Mouse (Mus musculus): ENCODE data around the gene Tnks2.
"Not testable (repeated sequence)": the region's sequence is repeated elsewhere in the genome, so short reads cannot be mapped to it uniquely, and the experiment has no call there.

The Tnks2 gene

DNA sequence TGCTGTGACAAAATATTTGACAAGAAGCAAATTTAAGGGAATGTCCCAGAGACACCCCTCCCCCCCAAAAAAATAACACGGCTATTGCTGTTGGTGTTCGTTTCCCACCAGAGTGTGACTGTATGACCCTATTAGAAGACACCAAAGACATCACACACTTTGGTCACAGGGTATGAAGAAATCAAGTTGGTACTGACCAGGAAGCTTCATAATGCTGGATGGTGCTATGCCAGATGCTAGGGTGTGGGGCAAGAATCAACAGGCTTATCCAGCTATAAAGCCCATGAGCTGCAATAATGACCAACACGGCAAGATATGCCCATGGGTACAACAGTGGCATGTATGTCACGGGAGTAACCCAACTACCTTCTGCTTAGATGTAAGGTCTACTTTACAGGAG, 11.3 kb upstream of the Tnks2 start:
- DNase-seq (ENCODE audit: extremely low read depth, low read depth): no peak

DNA sequence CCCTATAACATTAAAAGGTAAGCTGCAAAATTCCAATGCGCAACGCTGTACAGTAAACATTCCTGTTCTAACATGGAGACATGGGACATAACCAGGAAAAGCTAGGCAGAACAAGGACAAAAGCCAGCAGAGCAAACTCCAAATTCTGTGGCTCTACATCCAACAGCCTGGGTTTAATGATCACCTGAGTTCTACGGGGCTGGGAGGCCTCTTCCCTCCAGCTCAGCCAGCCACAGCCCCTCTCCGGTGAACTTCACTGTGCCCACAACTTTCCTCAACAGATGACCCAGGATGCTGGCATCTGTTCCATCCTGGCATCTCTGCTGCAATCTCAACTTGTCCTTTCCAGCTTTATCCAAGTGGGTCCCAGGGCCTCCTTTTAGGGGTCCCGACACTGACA, 6.4 kb upstream of the Tnks2 start:
- DNase-seq (ENCODE audit: extremely low read depth, low read depth): no peak

DNA sequence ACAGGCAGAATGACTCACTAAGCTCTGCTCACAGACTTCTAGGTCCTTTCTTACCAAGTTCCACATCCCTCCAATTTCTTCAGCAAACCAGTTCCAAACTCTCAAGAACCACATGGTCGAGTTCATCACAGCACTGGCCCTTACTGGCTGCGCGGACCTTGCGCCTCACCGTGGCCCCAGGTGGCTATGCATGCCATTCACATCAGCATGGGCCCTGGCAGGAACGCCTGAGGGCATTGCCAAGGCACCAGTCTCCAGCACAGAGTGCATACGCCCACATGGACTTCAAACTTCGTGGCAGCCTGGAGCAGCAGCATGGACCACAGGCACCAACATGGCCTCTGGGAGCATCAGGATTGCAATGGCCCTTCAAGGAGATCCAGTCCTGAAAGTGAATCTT, 5.7 kb upstream of the Tnks2 start:
- DNase-seq (ENCODE audit: extremely low read depth, low read depth): no peak

DNA sequence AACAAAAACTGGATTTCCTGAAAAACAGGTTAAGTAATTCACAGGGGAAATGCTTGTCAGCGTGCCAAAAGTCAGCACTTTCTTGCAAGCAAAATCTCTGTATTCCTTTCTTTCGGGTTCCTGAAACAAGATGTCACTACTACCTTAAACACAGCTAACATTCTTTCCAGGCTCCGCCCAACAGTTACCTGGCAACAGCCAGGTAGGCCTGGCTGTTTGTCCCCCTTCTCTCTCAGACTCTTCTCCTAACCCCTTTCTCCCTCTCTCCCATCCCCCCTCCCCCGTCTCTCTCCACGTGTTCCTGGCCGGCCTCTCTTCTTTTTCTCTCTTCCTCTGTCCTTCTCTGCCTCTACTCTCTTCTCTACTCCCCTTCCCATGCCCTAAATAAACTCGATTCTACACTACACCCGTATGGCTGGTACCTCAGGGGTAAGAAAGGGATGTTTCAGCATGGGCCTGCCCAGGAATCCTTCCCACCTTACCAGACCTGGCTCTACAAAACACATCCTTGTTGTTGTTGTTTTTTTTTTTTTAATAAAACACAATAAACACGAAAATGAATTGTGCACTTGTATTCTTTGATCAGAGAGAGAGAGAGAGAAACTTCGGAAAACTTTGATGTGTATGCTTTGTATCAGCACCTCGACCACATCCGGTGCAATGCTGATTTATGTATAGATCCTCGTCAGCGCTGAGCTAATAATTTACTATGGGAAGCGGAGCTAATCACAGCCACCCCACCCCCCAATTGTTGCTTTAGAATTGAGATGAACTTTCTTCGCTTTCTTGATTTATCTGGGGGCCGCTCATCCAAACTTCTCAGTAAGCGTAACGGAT, 863 bp upstream of the Tnks2 start:
- no peak for DNase-seq (ENCODE audit: extremely low read depth, low read depth)

DNA sequence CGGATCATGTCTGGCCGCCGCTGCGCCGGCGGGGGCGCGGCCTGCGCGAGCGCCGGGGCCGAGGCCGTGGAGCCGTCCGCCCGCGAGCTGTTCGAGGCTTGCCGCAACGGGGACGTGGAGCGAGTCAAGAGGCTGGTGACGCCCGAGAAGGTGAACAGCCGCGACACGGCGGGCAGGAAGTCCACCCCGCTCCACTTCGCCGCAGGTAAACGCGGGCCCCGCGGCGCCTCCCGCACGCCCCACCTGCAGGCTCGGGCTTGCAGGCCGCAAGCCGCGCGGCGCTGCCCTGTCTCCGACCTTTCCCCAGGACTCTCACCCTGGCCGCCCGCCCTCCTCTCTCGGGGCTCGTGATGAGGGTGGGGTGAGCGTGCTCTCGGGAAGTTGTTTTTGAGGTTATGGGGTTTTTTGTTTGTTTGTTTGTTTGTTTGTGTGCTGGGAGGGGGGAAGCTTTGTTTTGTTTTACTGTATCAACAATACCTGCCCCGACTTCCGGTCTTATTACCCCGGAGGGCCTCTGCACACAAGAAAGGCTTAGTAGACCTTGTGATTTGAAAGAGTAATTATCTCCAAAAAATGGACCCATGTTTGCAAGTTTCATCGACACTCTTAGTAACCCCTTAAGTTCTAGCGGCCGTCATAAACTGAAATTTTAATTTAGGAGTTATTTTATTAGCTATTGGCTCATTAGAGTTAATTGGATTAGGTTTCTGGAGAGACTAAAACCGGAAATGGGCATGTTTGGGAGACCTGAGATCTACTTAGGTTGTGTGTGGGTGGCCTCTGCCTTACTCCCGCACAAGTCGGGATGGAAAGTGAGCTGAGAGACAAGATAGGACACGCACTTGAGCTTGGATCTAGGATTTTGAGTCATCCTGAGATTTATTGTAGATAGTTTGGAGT, 750 bp downstream of the Tnks2 start:
- peak; percentile 59 for DNase-seq (ENCODE audit: extremely low read depth, low read depth)

DNA sequence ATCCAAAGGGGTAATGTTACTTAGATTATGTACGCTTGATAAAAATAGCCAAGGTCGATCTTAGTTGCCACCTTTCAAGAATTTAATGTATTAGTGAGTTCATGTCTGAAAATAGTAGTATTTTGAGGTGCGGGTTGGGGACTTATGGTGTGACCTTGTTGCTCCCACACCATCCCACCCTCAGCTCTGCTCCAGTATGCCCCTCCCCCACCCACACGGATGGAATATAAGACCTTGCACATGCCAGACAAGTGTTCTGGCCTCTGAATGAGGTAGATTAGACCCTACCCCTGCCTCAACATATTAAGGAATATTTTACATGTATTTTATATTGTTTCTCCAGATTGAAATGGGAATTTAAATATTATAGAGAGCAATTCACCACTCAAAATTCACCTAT, 2.0 kb downstream of the Tnks2 start:
- DNase-seq (ENCODE audit: extremely low read depth, low read depth): no peak

DNA sequence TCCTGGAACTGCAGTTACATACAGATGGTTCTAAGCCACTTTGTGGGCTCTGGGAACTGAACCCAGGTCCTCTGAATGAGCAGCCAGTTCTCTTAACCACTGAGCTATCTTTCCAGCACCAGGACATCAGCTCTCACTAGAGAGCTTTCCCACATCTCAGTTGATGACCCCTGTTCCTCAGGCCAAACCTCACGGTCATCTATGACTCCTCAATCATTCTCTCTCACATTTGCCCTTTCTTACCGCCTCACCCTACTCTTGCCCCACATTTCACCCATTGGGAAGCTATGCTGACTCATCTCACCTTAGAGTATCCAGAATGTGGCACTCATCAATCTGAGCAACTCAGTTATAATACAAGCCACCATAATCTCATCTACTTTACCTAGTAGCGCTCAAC, 6.3 kb downstream of the Tnks2 start:
- no peak for DNase-seq (ENCODE audit: extremely low read depth, low read depth)

DNA sequence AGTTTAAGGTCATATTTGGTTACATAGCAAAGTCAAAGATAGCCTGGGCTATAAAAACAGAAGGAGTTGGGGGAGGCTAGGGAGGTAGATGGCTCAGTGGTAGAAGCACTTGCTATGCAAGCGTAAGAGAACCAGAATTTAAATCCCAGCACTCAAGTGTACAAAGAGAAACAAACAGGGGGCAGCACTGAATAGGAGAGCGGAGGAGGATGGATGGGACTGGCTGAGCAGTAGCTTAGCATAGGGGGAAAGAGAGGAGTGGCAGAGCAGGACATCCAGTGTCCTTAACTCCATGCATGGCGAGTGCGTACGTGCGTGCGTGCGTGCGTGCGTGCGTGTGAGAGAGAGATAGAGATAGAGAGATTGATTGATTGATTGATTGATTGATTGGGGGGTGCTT, 9.8 kb downstream of the Tnks2 start:
- DNase-seq (ENCODE audit: extremely low read depth, low read depth): no peak

DNA sequence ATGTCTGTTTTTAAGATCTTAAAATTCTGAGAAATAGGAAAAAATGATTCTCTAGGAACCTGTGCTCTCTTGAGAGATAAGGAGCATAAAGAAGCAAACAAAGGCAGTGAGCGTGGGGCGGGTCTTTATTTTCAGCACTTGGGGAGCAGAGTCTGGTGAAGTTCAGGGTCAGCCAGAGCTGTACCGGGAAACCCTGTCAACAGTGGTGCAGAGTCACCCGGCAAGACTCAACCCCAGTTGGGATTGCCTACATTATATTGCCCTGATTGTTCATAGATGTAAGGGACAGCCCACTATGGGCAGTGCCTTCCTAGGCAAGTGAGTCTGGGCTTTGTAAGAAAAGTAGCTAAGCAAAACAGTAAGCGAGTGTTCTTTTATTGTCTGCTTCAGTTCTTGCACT, 11.9 kb downstream of the Tnks2 start:
- no peak for DNase-seq (ENCODE audit: extremely low read depth, low read depth)

DNA sequence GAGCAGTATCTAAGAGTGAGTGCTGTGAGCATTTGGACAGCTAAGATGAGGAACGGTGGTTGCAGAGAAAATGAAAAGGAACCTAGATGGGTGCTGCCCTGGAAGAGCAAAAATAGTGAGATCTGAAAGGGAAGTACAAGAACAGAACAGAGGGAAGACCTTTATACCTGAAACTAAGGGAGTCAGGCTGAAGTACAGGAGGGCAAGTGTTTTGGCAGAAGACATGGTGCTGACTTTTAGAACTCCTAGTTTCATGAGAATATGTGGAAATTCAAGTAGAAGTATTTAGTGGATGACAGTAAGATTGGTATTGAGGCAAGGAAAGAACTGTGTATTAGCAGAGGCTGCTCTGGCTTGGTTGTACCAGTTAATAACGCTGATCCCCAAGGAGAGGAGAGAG, 19.8 kb downstream of the Tnks2 start:
- DNase-seq (ENCODE audit: extremely low read depth, low read depth): no peak

DNA sequence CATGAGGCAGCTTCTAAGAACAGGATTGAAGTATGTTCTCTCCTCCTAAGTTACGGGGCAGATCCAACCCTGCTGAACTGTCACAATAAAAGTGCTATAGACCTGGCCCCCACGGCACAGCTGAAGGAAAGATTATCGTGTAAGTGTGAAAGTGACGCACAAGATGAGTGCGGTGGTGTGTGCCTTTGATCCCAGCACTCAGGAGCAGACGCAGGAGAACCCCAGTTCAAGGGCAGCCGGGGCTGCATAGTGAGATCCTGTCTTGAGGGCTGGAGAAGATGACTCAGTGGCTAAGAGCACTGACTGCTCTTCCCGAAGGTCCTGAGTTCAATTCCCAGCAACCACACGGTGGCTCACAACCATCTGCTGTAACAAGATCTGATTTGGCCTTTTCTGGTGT, 23.8 kb downstream of the Tnks2 start:
- no peak for DNase-seq (ENCODE audit: extremely low read depth, low read depth)

DNA sequence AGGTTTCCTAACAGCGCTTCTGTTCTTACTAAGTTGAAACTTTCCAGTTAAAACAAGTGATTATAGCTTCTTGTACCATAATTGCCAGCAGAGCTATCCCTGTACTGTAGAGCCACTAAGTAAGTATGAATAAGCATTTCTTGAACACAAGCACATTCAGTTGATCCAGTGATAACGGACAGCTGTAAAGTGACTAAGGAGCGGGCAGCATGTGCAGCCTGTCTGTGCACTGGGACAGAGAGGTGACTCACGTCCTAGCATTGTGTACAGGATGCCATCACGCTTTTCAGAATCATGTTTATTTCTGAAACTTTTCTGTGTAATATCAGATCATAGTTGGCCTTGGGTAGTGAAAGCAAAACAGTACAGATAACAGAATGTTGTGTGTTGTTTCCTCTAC, 26.4 kb downstream of the Tnks2 start:
- no peak for DNase-seq (ENCODE audit: extremely low read depth, low read depth)

DNA sequence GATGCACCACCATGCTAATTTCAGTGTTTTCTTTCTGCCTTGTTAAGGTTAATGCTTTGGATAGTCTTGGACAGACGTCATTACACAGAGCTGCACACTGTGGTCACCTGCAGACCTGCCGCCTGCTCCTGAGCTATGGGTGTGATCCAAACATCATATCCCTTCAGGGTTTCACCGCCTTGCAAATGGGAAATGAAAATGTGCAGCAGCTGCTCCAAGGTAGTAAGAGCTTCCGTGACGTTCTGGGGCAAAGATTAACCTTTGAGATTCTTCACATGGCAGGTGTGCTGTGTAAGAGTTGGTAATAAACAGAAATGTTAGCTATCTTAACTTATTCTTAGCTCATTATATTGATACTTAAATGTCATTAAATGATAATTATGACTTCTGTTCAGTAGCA, 31.9 kb downstream of the Tnks2 start:
- no peak for DNase-seq (ENCODE audit: extremely low read depth, low read depth)

DNA sequence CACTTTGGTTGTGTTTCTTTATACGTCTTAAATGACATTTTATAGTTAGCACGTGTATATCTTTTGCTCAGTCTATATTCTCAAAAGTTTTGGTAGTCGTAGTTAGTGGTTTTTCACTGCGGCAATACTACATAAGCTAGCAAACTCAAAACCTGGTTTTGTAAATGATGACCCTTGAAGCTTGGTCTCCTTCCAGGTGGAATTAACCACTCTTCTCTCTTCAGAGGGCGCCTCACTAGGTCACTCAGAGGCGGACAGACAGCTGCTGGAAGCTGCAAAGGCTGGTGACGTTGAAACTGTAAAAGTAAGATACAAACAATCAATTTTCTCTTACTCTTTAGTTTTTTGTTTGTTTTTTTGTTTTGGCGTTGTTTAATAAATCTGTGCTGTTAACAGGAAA, 33.4 kb downstream of the Tnks2 start:
- no peak for DNase-seq (ENCODE audit: extremely low read depth, low read depth)

DNA sequence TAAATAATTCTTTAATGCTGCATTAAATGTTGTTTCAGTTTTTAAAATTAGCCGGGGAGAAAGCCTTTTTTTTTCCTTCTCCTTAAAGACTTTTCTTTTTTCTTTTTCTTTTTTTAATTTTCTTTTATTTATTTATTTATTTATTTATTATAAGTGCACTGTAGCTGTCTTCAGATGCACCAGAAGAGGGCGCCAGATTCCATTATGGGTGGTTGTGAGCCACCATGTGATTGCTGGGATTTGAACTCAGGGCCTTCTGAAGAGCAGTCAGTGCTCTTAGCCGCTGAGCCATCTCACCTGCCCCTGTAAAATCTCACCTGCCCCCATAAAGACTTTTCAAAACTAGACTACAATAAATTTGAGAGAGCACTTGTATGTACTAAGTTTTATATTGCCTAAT, 34.6 kb downstream of the Tnks2 start:
- not testable (repeated sequence) for DNase-seq (ENCODE audit: extremely low read depth, low read depth)

DNA sequence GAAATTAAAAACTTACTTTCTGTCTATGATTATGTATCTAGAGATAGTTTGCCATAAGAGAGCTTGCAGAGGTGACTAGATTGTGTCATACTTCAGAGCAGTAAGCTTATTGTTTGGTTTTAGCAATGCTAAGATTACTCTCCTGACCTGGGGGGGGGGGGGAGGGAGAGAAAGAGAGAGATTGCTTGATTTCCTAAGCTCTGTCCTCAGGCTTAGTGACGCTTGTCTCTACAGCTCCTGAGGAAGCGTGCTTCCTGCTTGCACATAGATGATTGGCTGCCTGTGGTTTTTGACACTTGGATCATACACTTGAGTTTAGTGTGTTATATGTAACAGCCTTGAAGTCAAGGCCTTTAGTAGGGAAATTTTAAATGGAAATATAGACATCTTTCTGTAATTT, 40.6 kb downstream of the Tnks2 start:
- no peak for DNase-seq (ENCODE audit: extremely low read depth, low read depth)

DNA sequence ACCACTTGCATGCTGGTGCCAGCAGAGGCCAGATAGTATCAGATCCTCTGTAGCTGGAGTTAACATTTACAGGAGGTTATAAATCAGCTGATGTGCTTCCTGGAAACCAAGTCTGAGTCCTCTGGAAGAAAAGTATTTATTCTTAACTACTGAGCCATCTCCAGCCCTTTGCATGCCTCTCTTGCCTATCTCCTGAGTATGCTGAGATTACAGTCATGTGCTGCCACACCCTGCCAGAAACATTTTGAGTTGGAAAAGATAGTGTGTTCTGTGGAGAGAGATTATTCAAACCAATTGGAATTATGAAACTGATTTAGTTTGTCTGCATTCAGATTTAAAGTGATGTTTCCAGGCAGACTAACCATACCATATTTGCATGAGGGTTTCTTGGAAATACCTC, 43.3 kb downstream of the Tnks2 start:
- DNase-seq (ENCODE audit: extremely low read depth, low read depth): no peak

DNA sequence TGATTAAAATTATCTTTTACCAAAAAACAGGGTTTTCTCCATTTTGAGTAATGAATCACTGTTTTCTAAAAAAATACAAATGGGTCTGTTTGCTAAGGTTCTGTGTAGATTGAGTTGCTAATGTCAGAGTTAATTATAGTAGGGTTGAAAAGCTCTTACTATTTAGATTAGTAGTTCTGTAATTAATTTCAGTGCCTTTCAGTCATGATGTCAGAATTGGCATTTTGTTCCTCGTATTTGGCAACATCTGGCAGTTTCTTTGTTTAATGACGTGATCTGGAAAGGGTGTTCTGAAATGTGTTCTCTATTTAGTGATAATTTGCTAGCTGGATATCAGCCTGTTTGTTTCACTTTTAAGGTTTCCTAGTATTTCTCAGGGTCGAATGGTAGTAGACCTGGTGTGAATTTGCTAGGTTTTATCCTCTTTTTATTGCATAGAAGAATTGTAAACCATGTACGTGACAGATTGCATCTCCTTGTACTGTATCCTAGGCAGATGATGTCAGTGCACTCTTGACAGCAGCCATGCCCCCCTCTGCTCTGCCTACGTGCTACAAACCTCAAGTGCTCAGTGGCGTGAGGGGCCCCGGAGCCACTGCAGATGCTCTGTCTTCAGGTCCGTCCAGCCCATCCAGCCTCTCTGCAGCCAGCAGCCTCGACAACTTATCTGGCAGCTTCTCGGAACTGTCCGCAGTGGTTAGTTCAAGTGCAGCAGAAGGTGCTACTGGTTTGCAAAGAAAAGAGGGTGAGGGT, 44.9 kb downstream of the Tnks2 start:
- DNase-seq (ENCODE audit: extremely low read depth, low read depth): no peak

DNA sequence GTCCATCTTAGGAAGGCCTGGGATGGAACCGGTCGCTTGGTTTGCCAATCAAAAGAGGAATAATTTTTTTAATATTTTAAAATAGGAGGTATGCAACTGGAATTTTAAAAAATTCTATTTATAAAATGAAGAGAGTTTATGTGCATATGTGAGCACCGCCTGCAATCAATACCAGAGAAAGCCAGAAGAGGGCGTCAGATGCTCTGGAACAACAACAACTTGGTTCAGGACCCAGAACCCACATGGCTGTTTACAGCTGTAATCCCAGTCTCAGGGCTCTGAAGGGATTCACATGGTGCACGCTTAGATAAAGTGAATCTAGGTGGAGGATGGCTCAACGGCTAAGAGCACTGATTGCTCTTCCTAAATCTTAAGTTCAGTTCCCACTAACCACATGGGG, 49.1 kb downstream of the Tnks2 start:
- DNase-seq (ENCODE audit: extremely low read depth, low read depth): peak; percentile 31

DNA sequence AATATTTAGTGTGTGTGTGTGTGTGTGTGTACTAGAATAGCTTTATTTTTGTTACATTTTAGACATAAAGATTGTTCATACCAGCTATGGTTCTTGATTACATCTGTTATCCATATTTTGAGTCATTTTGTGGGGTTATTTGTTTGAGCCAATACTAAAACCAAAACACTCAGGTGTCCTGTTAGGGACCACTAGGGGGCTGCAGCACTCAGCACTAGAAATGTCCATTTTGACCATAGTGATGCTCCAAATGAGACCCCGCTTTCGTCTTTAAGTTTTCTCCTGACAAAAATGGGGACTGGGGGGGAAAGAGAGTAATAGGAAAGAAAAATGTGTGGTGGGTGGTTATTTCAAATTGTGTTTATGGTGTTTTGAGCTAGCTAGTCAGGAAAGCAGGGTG, 52.3 kb downstream of the Tnks2 start:
- no peak for DNase-seq (ENCODE audit: extremely low read depth, low read depth)

DNA sequence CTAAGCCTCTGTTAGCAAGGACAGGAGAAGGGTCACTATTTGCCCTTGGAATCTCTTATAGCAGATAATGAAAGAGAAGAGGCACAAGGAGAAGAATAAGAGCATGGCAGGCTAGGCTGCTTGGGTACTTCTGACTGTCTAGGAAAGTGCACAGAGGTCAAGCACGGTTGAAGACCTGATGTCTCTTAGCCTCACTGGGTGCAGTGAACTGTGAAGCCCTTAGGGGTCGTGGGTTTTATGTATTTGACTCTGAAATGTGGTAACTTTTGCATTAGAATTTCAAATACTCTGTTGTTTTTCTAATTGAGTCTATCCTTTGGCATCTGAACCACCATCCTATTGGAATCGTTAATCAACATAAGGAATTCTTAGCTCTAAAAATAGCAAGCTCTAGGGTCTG, 53.7 kb downstream of the Tnks2 start:
- no peak for DNase-seq (ENCODE audit: extremely low read depth, low read depth)

DNA sequence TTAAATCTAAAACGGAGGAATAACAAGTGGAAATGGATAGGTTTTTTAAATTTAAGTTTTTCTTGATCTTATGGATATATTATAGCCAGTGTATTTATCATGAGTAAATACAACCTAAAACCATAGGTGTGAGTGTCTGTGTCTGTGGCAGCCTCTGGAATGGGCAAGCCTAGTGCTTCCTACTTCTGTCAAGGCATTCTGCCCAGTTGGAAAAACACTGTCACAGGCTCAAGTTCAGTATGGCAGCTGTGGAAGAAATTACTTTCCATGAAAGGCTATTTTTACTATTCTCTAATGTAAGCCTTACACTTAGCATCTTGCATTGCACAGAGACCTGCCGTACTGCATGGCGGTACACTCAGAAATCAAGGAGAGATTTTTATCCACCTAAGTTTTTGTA, 57.7 kb downstream of the Tnks2 start:
- DNase-seq (ENCODE audit: extremely low read depth, low read depth): no peak

Data from MEL-GATA-1-ER (cell line).